Mouse (Mus musculus) embryonic facial prominence, embryonic 12.5 days (tissue): ENCODE results near the gene Rrnad1. TPM values are rescaled to one million over a fixed set of nuclear protein-coding genes. Genes with fewer than 3 reads are reported as not detected.
A peak's percentile ranks its signal among the peaks of the same experiment; 100 is the strongest.

Experiments used
- ATAC-seq: fragments of 200-750 bp; cut with Nextera tagmentation; 2 replicates; pipeline ENCODE4 v1.8.0; 2017; ENCODE audit not compliant: insufficient number of reproducible peaks, insufficient read depth, low FRiP score, low TSS enrichment
- H3K27ac ChIP-seq: fragments of 300-500 bp; sonication (generic); 2 replicates; pipeline ENCODE4 v1.5.1; 2016; ENCODE audit warnings: mild to moderate bottlenecking
- H3K27me3 ChIP-seq: fragments of 300-500 bp; sonication (generic); 2 replicates; pipeline ENCODE4 v1.6.1; 2016; ENCODE audit warnings: mild to moderate bottlenecking, moderate library complexity
- H3K36me3 ChIP-seq: fragments of 300-500 bp; sonication (generic); 2 replicates; pipeline ENCODE4 v1.6.1; 2016; ENCODE audit warnings: mild to moderate bottlenecking
- H3K4me1 ChIP-seq: fragments of 300-500 bp; sonication (generic); 2 replicates; pipeline ENCODE4 v1.6.1; 2016
- H3K4me2 ChIP-seq: fragments of 300-500 bp; sonication (generic); replicated peaks from 2 replicates; pipeline ENCODE4 v1.6.1; 2016; ENCODE audit warnings: mild to moderate bottlenecking, moderate library complexity
- H3K4me3 ChIP-seq: fragments of 300-500 bp; sonication (generic); 2 replicates; pipeline ENCODE4 v1.5.1; 2016; ENCODE audit warnings: mild to moderate bottlenecking
- H3K9ac ChIP-seq: fragments of 300-500 bp; sonication (generic); 2 replicates; pipeline ENCODE4 v1.6.1; 2016; ENCODE audit warnings: mild to moderate bottlenecking, moderate library complexity
- H3K9me3 ChIP-seq: fragments of 300-500 bp; sonication (generic); 2 replicates; pipeline ENCODE4 v1.6.1; 2016; ENCODE audit warnings: mild to moderate bottlenecking, moderate library complexity
- WGBS: fragments of 180-500 bp; shearing (Covaris S2); methylation state at CpG from one replicate; pipeline ENCODE4 v1.1.7; 2016; 5-methylcytosine and 5-hydroxymethylcytosine counted together
- polyA plus RNA-seq: library from polyadenylated mRNA; unstranded; fragments of >200 nt; fragmentation: Nextera tagmentation; extraction: Ambion mirVana; gene quantifications from 2 replicates; pipeline ENCODE4 v1.2.1, GENCODE M21; 2016

Rrnad1 gene
- polyA plus RNA-seq, 1 experiment from 2014 or later: 23.2 TPM

DNA sequence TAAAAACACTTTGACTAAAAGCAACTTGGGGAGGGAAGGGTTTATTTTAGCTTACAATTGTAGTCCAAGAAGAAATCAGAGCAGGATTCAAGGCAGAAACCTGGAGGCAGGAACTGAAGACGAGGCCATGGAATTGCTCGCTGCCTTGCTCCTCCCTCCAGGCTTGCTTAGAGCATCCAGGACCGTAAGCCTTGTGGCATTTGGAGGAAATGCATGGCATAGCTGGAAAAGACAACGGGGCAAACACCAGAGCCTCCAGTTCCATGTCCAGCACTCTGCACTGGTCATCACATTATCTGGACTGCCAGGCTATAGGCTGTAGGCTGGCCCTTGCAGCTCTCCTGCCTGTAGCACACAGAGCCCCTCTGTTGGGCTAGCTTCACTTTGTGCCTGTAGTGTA, 4.0 kb upstream of the Rrnad1 start:
- no peak for ATAC-seq
- H3K9me3 ChIP-seq: no peaks in the 10 kb centered on the region
- no peak overlapping the region for H3K4me3 ChIP-seq
- H3K36me3 ChIP-seq: peaks cover 57% of the 10 kb centered on the region
- no peak overlapping the region for H3K27ac ChIP-seq
- peaks cover 22% of the 10 kb centered on the region for H3K4me1 ChIP-seq
- H3K27me3 ChIP-seq: no peaks in the 10 kb centered on the region
- no peak overlapping the region for H3K9ac ChIP-seq
- WGBS: 78% methylated on average over 4 of the region's 4 CpGs
- no peak overlapping the region for H3K4me2 ChIP-seq

GRCm38 (mm10) chr3:87934026-87934425, 3.5 kb upstream of the Rrnad1 start:
- ATAC-seq: no peak
- peaks cover 52% of the 10 kb centered on the region for H3K36me3 ChIP-seq
- no peak overlapping the region for H3K4me2 ChIP-seq
- no peaks in the 10 kb centered on the region for H3K9me3 ChIP-seq
- H3K27ac ChIP-seq: no peak overlapping the region
- no peak overlapping the region for H3K4me3 ChIP-seq
- WGBS: 84% methylated on average over 5 of the region's 5 CpGs
- H3K4me1 ChIP-seq: peaks cover 27% of the 10 kb centered on the region
- no peaks in the 10 kb centered on the region for H3K27me3 ChIP-seq
- H3K9ac ChIP-seq: no peak overlapping the region

- peak overlapping the region; percentile 83 for H3K4me2 ChIP-seq
- peak overlapping the region; percentile 92 for H3K27ac ChIP-seq
- H3K27me3 ChIP-seq: no peaks in the 10 kb centered on the region
- 7% methylated on average over 26 of the region's 26 CpGs for WGBS
- peak; percentile 38; the same call in 1 of the 2 replicates for ATAC-seq
- peaks cover 53% of the 10 kb centered on the region for H3K36me3 ChIP-seq
- peaks cover 25% of the 10 kb centered on the region for H3K4me1 ChIP-seq
- no peaks in the 10 kb centered on the region for H3K9me3 ChIP-seq
- H3K4me3 ChIP-seq: peak overlapping the region; percentile 97
- H3K9ac ChIP-seq: peak overlapping the region; percentile 91
Observed at GRCm38 (mm10) chr3:87929341-87930077, 1.0 kb downstream of the Rrnad1 start.

- ATAC-seq: no peak
- no peaks in the 10 kb centered on the region for H3K27me3 ChIP-seq
- no peak overlapping the region for H3K27ac ChIP-seq
- no peak overlapping the region for H3K4me2 ChIP-seq
- no peak overlapping the region for H3K9ac ChIP-seq
- 92% methylated on average over 5 of the region's 5 CpGs for WGBS
- peaks cover 61% of the 10 kb centered on the region for H3K36me3 ChIP-seq
- no peaks in the 10 kb centered on the region for H3K9me3 ChIP-seq
- H3K4me1 ChIP-seq: peaks cover 23% of the 10 kb centered on the region
- no peak overlapping the region for H3K4me3 ChIP-seq
Observed at GRCm38 (mm10) chr3:87927452-87927851, 3.1 kb downstream of the Rrnad1 start.

GRCm38 (mm10) chr3:87924996-87925395, 5.5 kb downstream of the Rrnad1 start:
- H3K4me1 ChIP-seq: peaks cover 14% of the 10 kb centered on the region
- H3K9ac ChIP-seq: no peak overlapping the region
- no peak for ATAC-seq
- peaks cover 59% of the 10 kb centered on the region for H3K36me3 ChIP-seq
- no peaks in the 10 kb centered on the region for H3K27me3 ChIP-seq
- no peak overlapping the region for H3K4me3 ChIP-seq
- WGBS: 88% methylated on average over 7 of the region's 7 CpGs
- no peaks in the 10 kb centered on the region for H3K9me3 ChIP-seq
- no peak overlapping the region for H3K27ac ChIP-seq
- H3K4me2 ChIP-seq: no peak overlapping the region

- Histone ChIP-seq H3K4me3 (peak overlapping the region; percentile 65), H3K4me1 (0 out of 2 replicates have a peak, but pooled peaks cover 10% of the 10 kb centered on the region), H3K27ac (no peak overlapping the region), H3K9me3 (no peaks in the 10 kb centered on the region), H3K27me3 (no peaks in the 10 kb centered on the region), H3K9ac (peak overlapping the region; percentile 67), H3K36me3 (peaks cover 57% of the 10 kb centered on the region), H3K4me2 (peak overlapping the region; percentile 63)
- WGBS: 67% methylated on average over 9 of the region's 9 CpGs
- ATAC-seq: no peak
Observed at GRCm38 (mm10) chr3:87920270-87920943, 10.1 kb downstream of the Rrnad1 start.

- Histone ChIP-seq H3K9me3 (no peaks in the 10 kb centered on the region), H3K36me3 (peaks cover 57% of the 10 kb centered on the region), H3K27me3 (no peaks in the 10 kb centered on the region), H3K4me3 (peak within 1 kb of the TSS; percentile 65), H3K4me2 (peak within 1 kb of the TSS; percentile 63), H3K4me1 (0 out of 2 replicates have a peak, but pooled peaks cover 10% of the 10 kb centered on the region), H3K27ac (peak within 1 kb of the TSS; percentile 87), H3K9ac (peak within 1 kb of the TSS; percentile 67)
- peak; percentile 72 for ATAC-seq
- under 1% methylated on average over 30 of the region's 30 CpGs for WGBS
Observed at GRCm38 (mm10) chr3:87919336-87920108, 11.0 kb downstream of the Rrnad1 start, which contains the start of gene Mrpl24. Gene Mrpl24 (plus strand): TSS chr3:87919506.

- Histone ChIP-seq H3K4me1 (0 out of 2 replicates have a peak, but pooled peaks cover 10% of the 10 kb centered on the region), H3K27me3 (no peaks in the 10 kb centered on the region), H3K9me3 (no peaks in the 10 kb centered on the region), H3K9ac (no peak overlapping the region), H3K36me3 (peaks cover 57% of the 10 kb centered on the region), H3K27ac (no peak overlapping the region), H3K4me2 (peak overlapping the region; percentile 63), H3K4me3 (no peak overlapping the region)
- 93% methylated on average over 1 of the region's 1 CpGs for WGBS
- ATAC-seq: no peak
Observed at GRCm38 (mm10) chr3:87918551-87918950, 12.0 kb downstream of the Rrnad1 start.

DNA sequence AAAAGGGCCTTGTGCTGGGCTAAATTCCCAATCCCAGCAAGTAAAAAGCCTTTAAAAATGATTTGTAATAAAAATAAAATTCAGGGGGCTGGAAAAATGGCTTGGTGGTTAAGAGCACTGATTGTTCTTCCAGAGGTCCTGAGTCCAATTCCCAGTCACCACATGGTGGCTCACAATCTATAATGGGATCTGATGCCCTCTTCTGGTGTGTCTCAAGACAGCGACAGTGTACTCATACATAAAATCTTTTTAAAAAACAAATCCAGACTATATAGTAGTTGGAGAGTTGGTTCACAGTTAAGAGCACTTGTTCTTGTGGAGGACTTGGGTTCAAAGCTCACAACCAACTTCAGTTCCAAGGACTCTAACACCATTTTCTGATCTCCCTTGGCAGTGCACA, 13.5 kb downstream of the Rrnad1 start:
- H3K9me3 ChIP-seq: no peaks in the 10 kb centered on the region
- H3K36me3 ChIP-seq: peaks cover 49% of the 10 kb centered on the region
- H3K27ac ChIP-seq: no peak overlapping the region
- no peaks in the 10 kb centered on the region for H3K27me3 ChIP-seq
- ATAC-seq: no peak
- WGBS: 95% methylated on average over 1 of the region's 1 CpGs
- H3K4me3 ChIP-seq: no peak overlapping the region
- 0 out of 2 replicates have a peak, but pooled peaks cover 10% of the 10 kb centered on the region for H3K4me1 ChIP-seq
- H3K9ac ChIP-seq: no peak overlapping the region
- no peak overlapping the region for H3K4me2 ChIP-seq

- H3K27ac ChIP-seq: no peak overlapping the region
- WGBS: 94% methylated on average over 10 of the region's 10 CpGs
- no peak overlapping the region for H3K9ac ChIP-seq
- no peaks in the 10 kb centered on the region for H3K27me3 ChIP-seq
- no peak overlapping the region for H3K4me3 ChIP-seq
- peaks cover 28% of the 10 kb centered on the region for H3K4me1 ChIP-seq
- H3K9me3 ChIP-seq: no peaks in the 10 kb centered on the region
- H3K4me2 ChIP-seq: no peak overlapping the region
- H3K36me3 ChIP-seq: peaks cover 45% of the 10 kb centered on the region
- no peak for ATAC-seq
Observed at GRCm38 (mm10) chr3:87913891-87914290, 16.6 kb downstream of the Rrnad1 start.

DNA sequence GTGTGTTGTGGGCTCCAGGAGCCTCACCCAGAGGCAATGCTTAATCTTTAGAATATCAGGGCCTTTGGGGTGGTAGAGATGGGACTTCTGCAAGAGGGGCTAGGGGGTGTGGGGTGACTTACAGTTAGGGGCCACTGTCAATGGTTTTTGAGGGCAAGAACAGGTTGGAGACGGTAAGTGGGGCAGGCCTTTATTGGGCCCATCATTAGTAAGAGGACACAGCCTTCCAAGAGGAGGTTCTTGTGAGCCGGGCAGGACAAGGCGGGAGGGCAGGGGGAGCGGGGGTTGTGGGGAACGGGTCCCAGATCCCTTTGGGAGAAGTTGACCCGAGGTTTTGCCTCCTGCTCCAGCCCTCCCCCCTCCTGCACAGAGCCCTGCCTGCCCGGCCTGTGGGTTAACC, 17.0 kb downstream of the Rrnad1 start:
- Histone ChIP-seq H3K27ac (no peak overlapping the region), H3K27me3 (no peaks in the 10 kb centered on the region), H3K9me3 (no peaks in the 10 kb centered on the region), H3K4me3 (no peak overlapping the region), H3K4me1 (peaks cover 30% of the 10 kb centered on the region), H3K4me2 (no peak overlapping the region), H3K36me3 (peaks cover 45% of the 10 kb centered on the region), H3K9ac (no peak overlapping the region)
- WGBS: 86% methylated on average over 7 of the region's 7 CpGs
- ATAC-seq: no peak
